Mouse (Mus musculus) myocyte (in vitro differentiated cells): ENCODE data around the gene Usp18.

Source experiments
- CEBPB ChIP-seq: IDR thresholded peaks from 2 replicates; pipeline ENCODE4 v1.6.1; 2011; ENCODE audit warnings: mild to moderate bottlenecking, moderate library complexity; ENCODE audit not compliant: poor library complexity, insufficient read depth, severe bottlenecking
- E2F4 ChIP-seq: IDR thresholded peaks from one replicate; pipeline ENCODE4 v1.6.1; 2011; ENCODE audit warnings: mild to moderate bottlenecking, control low read depth, moderate library complexity; ENCODE audit not compliant: insufficient read depth
- MAX ChIP-seq: IDR thresholded peaks from one replicate; pipeline ENCODE4 v1.6.1; 2011; ENCODE audit warnings: low read depth, mild to moderate bottlenecking, control low read depth
- MYOD1 ChIP-seq, 3 experiments: IDR thresholded peaks; one replicate each; pipeline ENCODE4 v1.6.1; 2011; ENCODE audit warnings: control low read depth in 2 of 3, low read depth in 2 of 3, mild to moderate bottlenecking in 2 of 3, moderate library complexity in 1 of 3; ENCODE audit not compliant: insufficient read length in 2 of 3, control insufficient read depth in 1 of 3
- MYOG ChIP-seq, 3 experiments: IDR thresholded peaks; one replicate each; pipeline ENCODE4 v1.6.1; 2011; ENCODE audit warnings: control low read depth in 2 of 3, low read depth in 2 of 3, mild to moderate bottlenecking in 2 of 3; ENCODE audit not compliant: insufficient read length in 2 of 3, control insufficient read depth in 1 of 3, insufficient read depth in 1 of 3
- POLR2A ChIP-seq: IDR thresholded peaks from one replicate; pipeline ENCODE4 v1.6.1; 2011; ENCODE audit warnings: low read depth, mild to moderate bottlenecking, control low read depth, moderate library complexity; ENCODE audit not compliant: insufficient read length
- POLR2AphosphoS2 ChIP-seq: IDR thresholded peaks from one replicate; pipeline ENCODE4 v1.6.1; 2011; ENCODE audit warnings: low read depth, control low read depth; ENCODE audit not compliant: insufficient read length
- REST ChIP-seq: IDR thresholded peaks from one replicate; pipeline ENCODE4 v1.6.1; 2011; ENCODE audit warnings: mild to moderate bottlenecking, control low read depth, moderate library complexity; ENCODE audit not compliant: insufficient read depth, insufficient read length
- TCF12 ChIP-seq: IDR thresholded peaks from one replicate; pipeline ENCODE4 v1.6.1; 2011; ENCODE audit warnings: mild to moderate bottlenecking, control low read depth; ENCODE audit not compliant: poor library complexity, insufficient read depth, severe bottlenecking
- USF1 ChIP-seq: IDR thresholded peaks from one replicate; pipeline ENCODE4 v1.6.1; 2011; ENCODE audit warnings: low read depth, mild to moderate bottlenecking, control low read depth, moderate library complexity

DNA sequence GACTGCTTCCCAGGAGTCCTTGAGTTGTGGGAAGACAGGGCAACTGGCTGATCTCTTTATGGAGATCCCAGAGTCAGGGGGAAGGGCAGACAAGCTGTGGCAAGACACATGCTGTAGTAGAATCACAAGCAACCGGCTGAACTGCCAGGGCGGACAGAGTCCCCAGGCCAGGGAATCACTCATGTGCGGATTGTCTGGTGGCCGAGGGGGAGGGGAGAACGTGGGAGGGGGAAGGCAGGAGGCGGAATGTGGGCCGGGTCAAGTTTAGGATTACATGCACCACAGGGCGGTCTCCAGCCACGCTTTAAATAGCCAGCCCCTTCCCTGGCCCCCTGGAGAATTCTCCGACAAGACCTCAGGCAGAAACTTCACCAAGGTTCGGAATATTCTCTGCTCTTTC is 54.2 kb downstream of the Usp18 start, which contains the start of gene Slc6a13:
- TF ChIP-seq MAX = no peak
- no peak for TF ChIP-seq POLR2A
- TF ChIP-seq POLR2AphosphoS2 = no peak
- no peak for TF ChIP-seq TCF12
- no peak for TF ChIP-seq MYOG (IDR thresholded peaks at IDR 0.05; ENCODE audit: control insufficient read depth in 1 of 3, insufficient read depth in 1 of 3, insufficient read length in 2 of 3, low read depth in 2 of 3)
- TF ChIP-seq MYOD1 (IDR thresholded peaks at IDR 0.05; ENCODE audit: control insufficient read depth in 1 of 3, insufficient read length in 2 of 3, low read depth in 2 of 3) = no peak
- no peak for TF ChIP-seq CEBPB
- no peak for TF ChIP-seq E2F4
- TF ChIP-seq USF1 = no peak
- TF ChIP-seq REST = no peak
